Comparison of ENCODE assay signal across 20 mouse cellular contexts in the genomic region with DNA sequence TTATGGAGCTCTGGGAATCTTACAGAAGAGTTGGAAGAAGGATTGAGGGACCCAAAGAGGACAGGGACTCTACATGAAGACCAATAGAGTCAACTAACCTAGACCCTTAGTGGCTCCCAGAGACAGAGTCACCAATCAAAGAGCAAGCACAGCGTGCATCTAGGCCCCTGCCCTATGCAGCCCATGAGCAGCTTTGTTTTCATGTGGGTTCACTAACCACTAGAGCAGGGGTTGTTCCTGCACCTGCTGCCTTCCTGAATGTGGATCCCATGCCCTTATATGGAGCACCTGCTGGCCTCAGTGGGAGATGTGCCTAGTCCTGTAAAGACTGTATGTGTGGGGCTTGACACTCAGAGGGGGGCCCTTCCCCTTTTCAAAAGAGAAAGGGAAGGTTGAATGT.
"Had no signal": no experiment of that assay in that cellular context is flagged by ENCODE, and none has a peak within 500 bp of the region (broad histone marks: within the 10 kb centered on the region; RNA-seq: fewer than 3 reads in every experiment).

No protein-coding gene starts in this region.

- H3K4me2 ChIP-seq: limb, embryonic 13.5 days; liver, embryonic 12.5 days; liver, embryonic 15.5 days; lung, embryonic 15.5 days; midbrain, embryonic 11.5 days had no signal

- DNase-seq: kidney, adult 2 months; kidney, postnatal 25 days; layer of hippocampus, adult 9-11 months; liver; lung, adult 18-20 months; lung, postnatal 10 days; lung, postnatal 36 days; midbrain, embryonic 14.5 days; right cerebral cortex, adult 18-20 months; right cerebral cortex, postnatal 14 days; spleen, adult 18-20 months had no signal

- H3K4me3 ChIP-seq: layer of hippocampus, adult 2 months; limb, embryonic 10.5 days; limb, embryonic 13.5 days; liver, embryonic 12.5 days; liver, embryonic 15.5 days; lung, embryonic 15.5 days had no signal

- H3K4me1 ChIP-seq: limb, embryonic 10.5 days; limb, embryonic 13.5 days; liver, embryonic 12.5 days; liver, embryonic 15.5 days; lung, embryonic 15.5 days had no signal

- H3K27me3 ChIP-seq: limb, embryonic 13.5 days; liver, embryonic 12.5 days; liver, embryonic 15.5 days; lung, embryonic 15.5 days had no signal

- H3K27ac ChIP-seq: kidney, postnatal 0 days; layer of hippocampus, adult 2 months; limb, embryonic 10.5 days; limb, embryonic 13.5 days; liver, embryonic 12.5 days; liver, embryonic 15.5 days; lung, embryonic 15.5 days had no signal

- H3K36me3 ChIP-seq: limb, embryonic 10.5 days; limb, embryonic 13.5 days; liver, embryonic 12.5 days; liver, embryonic 15.5 days; lung, embryonic 15.5 days had no signal

- ATAC-seq: intestine, embryonic 16.5 days; liver, embryonic 12.5 days had no signal

- H3K9me3 ChIP-seq: limb, embryonic 10.5 days; limb, embryonic 13.5 days; liver, embryonic 12.5 days; liver, embryonic 15.5 days; lung, embryonic 15.5 days had no signal

- H3K9ac ChIP-seq: limb, embryonic 13.5 days; liver, embryonic 12.5 days; liver, embryonic 15.5 days; lung, embryonic 15.5 days had no signal
